Mouse (Mus musculus) neural tube, embryonic 12.5 days (tissue): ENCODE data around the gene Shld2. TPM values are rescaled to one million over a fixed set of nuclear protein-coding genes. Genes with fewer than 3 reads are reported as not detected.

Experiments
- ATAC-seq: fragments of 200-750 bp; cut with Nextera tagmentation; 2 replicates; pipeline ENCODE4 v1.8.0; 2017; ENCODE audit warnings: low read depth, mild to moderate bottlenecking, moderate TSS enrichment, moderate library complexity; ENCODE audit not compliant: low FRiP score
- H3K27ac ChIP-seq: fragments of 300-500 bp; sonication (generic); 2 replicates; pipeline ENCODE4 v1.5.1; 2016
- H3K27me3 ChIP-seq: fragments of 300-500 bp; sonication (generic); replicated peaks from 2 replicates; pipeline ENCODE4 v1.6.1; 2016; ENCODE audit warnings: mild to moderate bottlenecking
- H3K36me3 ChIP-seq: fragments of 300-500 bp; sonication (generic); 2 replicates; pipeline ENCODE4 v1.6.1; 2016; ENCODE audit warnings: mild to moderate bottlenecking
- H3K4me1 ChIP-seq: fragments of 300-500 bp; sonication (generic); 2 replicates; pipeline ENCODE4 v1.6.1; 2016
- H3K4me2 ChIP-seq: fragments of 300-500 bp; sonication (generic); replicated peaks from 2 replicates; pipeline ENCODE4 v1.6.1; 2016; ENCODE audit warnings: mild to moderate bottlenecking
- H3K4me3 ChIP-seq: fragments of 300-500 bp; sonication (generic); 2 replicates; pipeline ENCODE4 v1.5.1; 2016
- H3K9ac ChIP-seq: fragments of 300-500 bp; sonication (generic); 2 replicates; pipeline ENCODE4 v1.6.1; 2016; ENCODE audit warnings: mild to moderate bottlenecking
- H3K9me3 ChIP-seq: fragments of 300-500 bp; sonication (generic); 2 replicates; pipeline ENCODE4 v1.6.1; 2016; ENCODE audit warnings: mild to moderate bottlenecking
- WGBS: fragments of 180-500 bp; shearing (Covaris S2); methylation state at CpG from one replicate; pipeline ENCODE4 v1.1.7; 2016; 5-methylcytosine and 5-hydroxymethylcytosine counted together
- polyA plus RNA-seq: library from polyadenylated mRNA; unstranded; fragments of >200 nt; fragmentation: Nextera tagmentation; extraction: Ambion mirVana; gene quantifications from 2 replicates; pipeline ENCODE4 v1.2.1, GENCODE M21; 2016

Gene Shld2
- polyA plus RNA-seq = 7.0 and 7.2 TPM in 2 replicates

- Histone ChIP-seq H3K4me3 (peak within 1 kb of the TSS; percentile 94), H3K4me1 (peaks cover 16% of the 10 kb centered on the region), H3K4me2 (peak within 1 kb of the TSS; percentile 84), H3K9me3 (no peaks in the 10 kb centered on the region), H3K27ac (peak within 1 kb of the TSS; percentile 96), H3K9ac (peak within 1 kb of the TSS; percentile 94), H3K27me3 (no peaks in the 10 kb centered on the region), H3K36me3 (no peaks in the 10 kb centered on the region)
- ATAC-seq = peak; percentile 96
- WGBS = under 1% methylated on average over 98 of the region's 100 CpGs
Measured at GRCm38 (mm10) chr14:34310234-34310965, at the start of gene Shld2, which contains the start of gene Glud1. Gene Shld2 (minus strand): TSS chr14:34310493. Gene Glud1 (plus strand): TSS chr14:34310727.

- no peak overlapping the region for H3K4me2 ChIP-seq
- no peak overlapping the region for H3K9ac ChIP-seq
- no peak for ATAC-seq
- H3K36me3 ChIP-seq = no peaks in the 10 kb centered on the region
- H3K4me1 ChIP-seq = peaks cover 4% of the 10 kb centered on the region; the same call in 1 of the 2 replicates
- H3K27me3 ChIP-seq = no peaks in the 10 kb centered on the region
- WGBS = 49% methylated on average over 5 of the region's 5 CpGs
- no peak overlapping the region for H3K4me3 ChIP-seq
- no peaks in the 10 kb centered on the region for H3K9me3 ChIP-seq
- H3K27ac ChIP-seq = no peak overlapping the region
Measured at GRCm38 (mm10) chr14:34359676-34360244, 49.5 kb upstream of the Shld2 start.

- H3K4me3 ChIP-seq = no peak overlapping the region
- H3K9me3 ChIP-seq = no peaks in the 10 kb centered on the region
- ATAC-seq = no peak
- no peak overlapping the region for H3K27ac ChIP-seq
- H3K9ac ChIP-seq = no peak overlapping the region
- no peaks in the 10 kb centered on the region for H3K27me3 ChIP-seq
- H3K4me2 ChIP-seq = no peak overlapping the region
- 83% methylated on average over 7 of the region's 7 CpGs for WGBS
- H3K36me3 ChIP-seq = no peaks in the 10 kb centered on the region
- H3K4me1 ChIP-seq = no peaks in the 10 kb centered on the region
Measured at GRCm38 (mm10) chr14:34357671-34358455, 47.6 kb upstream of the Shld2 start.

GRCm38 (mm10) chr14:34355301-34355700, 45.0 kb upstream of the Shld2 start, which contains the start of gene Fam25c:
Gene Fam25c (minus strand): TSS chr14:34355433.
- Histone ChIP-seq H3K4me2 (no peak within 1 kb of the TSS), H3K4me1 (no peaks in the 10 kb centered on the region), H3K36me3 (no peaks in the 10 kb centered on the region), H3K9ac (no peak within 1 kb of the TSS), H3K4me3 (no peak within 1 kb of the TSS), H3K27ac (no peak within 1 kb of the TSS), H3K27me3 (no peaks in the 10 kb centered on the region), H3K9me3 (no peaks in the 10 kb centered on the region)
- no peak for ATAC-seq
- WGBS = 82% methylated on average over 6 of the region's 6 CpGs

GRCm38 (mm10) chr14:34354456-34354855, 44.2 kb upstream of the Shld2 start:
- H3K27ac ChIP-seq = no peak overlapping the region
- no peak overlapping the region for H3K4me3 ChIP-seq
- 87% methylated on average over 4 of the region's 4 CpGs for WGBS
- H3K27me3 ChIP-seq = no peaks in the 10 kb centered on the region
- H3K36me3 ChIP-seq = no peaks in the 10 kb centered on the region
- H3K9ac ChIP-seq = no peak overlapping the region
- ATAC-seq = no peak
- H3K4me2 ChIP-seq = no peak overlapping the region
- no peaks in the 10 kb centered on the region for H3K9me3 ChIP-seq
- no peaks in the 10 kb centered on the region for H3K4me1 ChIP-seq

- no peak overlapping the region for H3K4me3 ChIP-seq
- 91% methylated on average over 3 of the region's 3 CpGs for WGBS
- no peaks in the 10 kb centered on the region for H3K9me3 ChIP-seq
- H3K27ac ChIP-seq = no peak overlapping the region
- no peaks in the 10 kb centered on the region for H3K27me3 ChIP-seq
- H3K4me2 ChIP-seq = no peak overlapping the region
- H3K36me3 ChIP-seq = no peaks in the 10 kb centered on the region
- ATAC-seq = no peak
- no peaks in the 10 kb centered on the region for H3K4me1 ChIP-seq
- no peak overlapping the region for H3K9ac ChIP-seq
Measured at GRCm38 (mm10) chr14:34353326-34353725, 43.0 kb upstream of the Shld2 start.

GRCm38 (mm10) chr14:34352523-34352922, 42.2 kb upstream of the Shld2 start:
- Histone ChIP-seq H3K4me1 (no peaks in the 10 kb centered on the region), H3K27me3 (no peaks in the 10 kb centered on the region), H3K27ac (no peak overlapping the region), H3K9me3 (no peaks in the 10 kb centered on the region), H3K36me3 (no peaks in the 10 kb centered on the region), H3K4me2 (no peak overlapping the region), H3K9ac (no peak overlapping the region), H3K4me3 (no peak overlapping the region)
- no peak for ATAC-seq
- WGBS = 77% methylated on average over 6 of the region's 6 CpGs

- Histone ChIP-seq H3K27ac (no peak overlapping the region), H3K9me3 (no peaks in the 10 kb centered on the region), H3K36me3 (no peaks in the 10 kb centered on the region), H3K9ac (no peak overlapping the region), H3K4me1 (no peaks in the 10 kb centered on the region), H3K4me3 (no peak overlapping the region), H3K4me2 (no peak overlapping the region), H3K27me3 (no peaks in the 10 kb centered on the region)
- no peak for ATAC-seq
- WGBS = 60% methylated on average over 3 of the region's 3 CpGs
Measured at GRCm38 (mm10) chr14:34351660-34352059, 41.4 kb upstream of the Shld2 start.

- H3K4me2 ChIP-seq = no peak overlapping the region
- WGBS = 87% methylated on average over 8 of the region's 8 CpGs
- H3K9me3 ChIP-seq = no peaks in the 10 kb centered on the region
Measured at GRCm38 (mm10) chr14:34349007-34349406, 38.7 kb upstream of the Shld2 start.

GRCm38 (mm10) chr14:34348301-34348700, 38.0 kb upstream of the Shld2 start:
- WGBS = 85% methylated on average over 7 of the region's 7 CpGs
- H3K36me3 ChIP-seq = peaks cover 9% of the 10 kb centered on the region; the same call in 1 of the 2 replicates
- H3K4me1 ChIP-seq = no peaks in the 10 kb centered on the region
- H3K9me3 ChIP-seq = no peaks in the 10 kb centered on the region
- H3K27ac ChIP-seq = no peak overlapping the region
- no peak overlapping the region for H3K4me3 ChIP-seq
- H3K9ac ChIP-seq = no peak overlapping the region
- H3K4me2 ChIP-seq = no peak overlapping the region
- no peaks in the 10 kb centered on the region for H3K27me3 ChIP-seq
- ATAC-seq = no peak

More at GRCm38 (mm10) chr14:34349007-34349406, 38.7 kb upstream of the Shld2 start:
- no peak overlapping the region for H3K27ac ChIP-seq
- no peak overlapping the region for H3K9ac ChIP-seq
- H3K4me1 ChIP-seq = no peaks in the 10 kb centered on the region
- no peak for ATAC-seq
- peaks cover 6% of the 10 kb centered on the region; the same call in 1 of the 2 replicates for H3K36me3 ChIP-seq
- H3K4me3 ChIP-seq = no peak overlapping the region
- no peaks in the 10 kb centered on the region for H3K27me3 ChIP-seq

GRCm38 (mm10) chr14:34347084-34347483, 36.8 kb upstream of the Shld2 start:
- Histone ChIP-seq H3K27me3 (no peaks in the 10 kb centered on the region), H3K36me3 (peaks cover 21% of the 10 kb centered on the region), H3K27ac (no peak overlapping the region), H3K4me2 (no peak overlapping the region), H3K9ac (no peak overlapping the region), H3K4me1 (no peaks in the 10 kb centered on the region), H3K9me3 (no peaks in the 10 kb centered on the region), H3K4me3 (no peak overlapping the region)
- WGBS = 96% methylated on average over 5 of the region's 5 CpGs
- no peak for ATAC-seq
